Mouse (Mus musculus): ENCODE data around the gene Zkscan14. TPM values are rescaled to one million over a fixed set of nuclear protein-coding genes. Genes with fewer than 3 reads are reported as not detected.

Zkscan14 gene
- total and polyA plus RNA-seq, 2 experiments from 2014 or later, result 8.6 to 12.5 TPM

DNA sequence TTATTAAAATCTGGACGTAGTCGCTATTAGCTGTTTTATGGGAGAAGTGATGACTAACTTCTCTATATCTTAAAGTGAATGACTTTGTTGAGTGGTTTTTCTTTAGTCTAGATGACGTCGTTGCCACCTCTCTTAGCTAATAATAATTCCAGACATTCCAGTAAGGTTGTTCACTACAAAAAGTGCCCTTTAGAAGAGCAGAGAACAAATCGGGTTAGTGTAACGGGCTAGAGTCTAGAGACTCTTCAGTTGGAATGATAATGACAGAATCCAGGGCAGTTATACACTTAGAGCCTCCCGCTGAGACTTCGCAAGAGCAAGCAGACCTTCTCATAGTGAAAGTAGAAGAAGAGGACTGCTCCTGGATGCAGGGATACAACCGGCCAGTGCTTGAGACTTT is 3.4 kb upstream of the Zkscan14 start:
- peaks cover 13% of the 10 kb centered on the region for H3K4me1 ChIP-seq (ENCODE audit: insufficient read depth, low read length)
- H3K4me2 ChIP-seq (ENCODE audit: low read depth, low read length), result peak overlapping the region; percentile 69
- no peaks in the 10 kb centered on the region for H3K36me3 ChIP-seq (ENCODE audit: insufficient read depth, low read length)
- ATAC-seq, result no peak
- peak overlapping the region; percentile 15; the same call in 1 of the 2 replicates for H3K27ac ChIP-seq
- no peaks in the 10 kb centered on the region for H3K9me3 ChIP-seq (ENCODE audit: low read length)
- WGBS, result 23% methylated on average over 9 of the region's 9 CpGs
- H3K9ac ChIP-seq (replicated peaks; ENCODE audit: low read length), result peak overlapping the region; percentile 48
- TF ChIP-seq CTCF (IDR thresholded peaks at IDR 0.05; ENCODE audit: low read depth), result no peak
- H3K4me3 ChIP-seq (ENCODE audit: low read length), result peak overlapping the region; percentile 54
- no peaks in the 10 kb centered on the region for H3K27me3 ChIP-seq (ENCODE audit: insufficient read depth, low read length)
- no peak for DNase-seq (ENCODE audit: low spot score)

DNA sequence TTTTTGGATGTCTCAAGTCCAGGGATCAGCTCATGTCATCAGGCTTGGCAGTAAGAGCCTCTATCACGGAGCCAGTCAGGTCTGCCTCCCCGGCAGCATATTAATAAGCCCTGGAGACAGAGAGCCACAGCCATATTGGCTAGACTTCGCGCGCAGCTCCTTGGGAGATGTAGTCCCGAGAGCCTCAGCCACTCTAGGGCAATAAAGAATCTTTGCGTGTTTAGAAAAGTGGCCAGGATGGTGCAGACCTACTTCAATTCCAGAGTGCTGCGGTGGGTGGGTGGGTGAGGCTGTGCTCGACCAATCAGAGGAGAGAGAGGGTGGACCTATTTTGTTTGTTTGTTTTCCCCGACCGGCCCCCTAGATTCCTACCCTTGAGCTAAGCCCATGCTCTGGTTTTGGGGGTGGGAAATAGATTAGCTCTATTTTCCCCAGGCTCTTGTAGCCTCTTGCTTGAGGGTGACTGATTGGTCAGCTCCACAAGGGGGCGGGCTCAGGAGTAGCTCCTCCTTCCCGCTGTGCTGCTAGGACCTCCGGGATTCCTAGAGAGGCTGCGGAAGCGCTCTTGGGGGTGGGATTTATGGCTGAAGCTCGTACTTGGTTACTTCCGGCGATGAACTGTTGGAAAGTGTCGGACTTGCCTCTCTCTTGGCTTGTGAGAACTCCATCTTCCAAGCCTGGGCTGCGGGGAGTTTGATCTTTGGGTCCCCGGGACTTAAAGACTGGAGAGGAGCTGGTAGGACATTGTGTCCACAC is 2.4 kb upstream of the Zkscan14 start, which contains the start of gene Zkscan5:
Zkscan5 (plus strand) TSS at position 627 of the 756 bp plus-strand sequence.
- H3K4me2 ChIP-seq (ENCODE audit: low read depth, low read length), result peak within 1 kb of the TSS; percentile 69
- peak within 1 kb of the TSS; percentile 88 for H3K27ac ChIP-seq
- WGBS, result under 1% methylated on average over 22 of the region's 22 CpGs
- peak; percentile 98 for DNase-seq (ENCODE audit: low spot score)
- H3K36me3 ChIP-seq (ENCODE audit: insufficient read depth, low read length), result no peaks in the 10 kb centered on the region
- H3K27me3 ChIP-seq (ENCODE audit: insufficient read depth, low read length), result no peaks in the 10 kb centered on the region
- peak within 1 kb of the TSS; percentile 54 for H3K4me3 ChIP-seq (ENCODE audit: low read length)
- peak; percentile 96 for ATAC-seq
- peak within 1 kb of the TSS; percentile 48 for H3K9ac ChIP-seq (replicated peaks; ENCODE audit: low read length)
- H3K9me3 ChIP-seq (ENCODE audit: low read length), result no peaks in the 10 kb centered on the region
- TF ChIP-seq CTCF (IDR thresholded peaks at IDR 0.05; ENCODE audit: low read depth), result no peak; the same call in 1 of the 2 replicates
- H3K4me1 ChIP-seq (ENCODE audit: insufficient read depth, low read length), result peaks cover 13% of the 10 kb centered on the region

GRCm38 (mm10) chr5:145202446-145202845 is 778 bp upstream of the Zkscan14 start:
- no peak overlapping the region for H3K4me2 ChIP-seq (ENCODE audit: low read depth, low read length)
- H3K27ac ChIP-seq, result no peak overlapping the region
- WGBS, result 52% methylated on average over 3 of the region's 3 CpGs
- H3K9me3 ChIP-seq (ENCODE audit: low read length), result no peaks in the 10 kb centered on the region
- H3K4me3 ChIP-seq (ENCODE audit: low read length), result no peak overlapping the region
- no peaks in the 10 kb centered on the region; the same call in 1 of the 2 replicates for H3K36me3 ChIP-seq (ENCODE audit: insufficient read depth, low read length)
- ATAC-seq (no peak), DNase-seq (ENCODE audit: low spot score) (no peak)
- no peaks in the 10 kb centered on the region for H3K27me3 ChIP-seq (ENCODE audit: insufficient read depth, low read length)
- no peak overlapping the region for H3K9ac ChIP-seq (replicated peaks; ENCODE audit: low read length)
- H3K4me1 ChIP-seq (ENCODE audit: insufficient read depth, low read length), result peaks cover 13% of the 10 kb centered on the region
- no peak for TF ChIP-seq CTCF (IDR thresholded peaks at IDR 0.05; ENCODE audit: low read depth)

DNA sequence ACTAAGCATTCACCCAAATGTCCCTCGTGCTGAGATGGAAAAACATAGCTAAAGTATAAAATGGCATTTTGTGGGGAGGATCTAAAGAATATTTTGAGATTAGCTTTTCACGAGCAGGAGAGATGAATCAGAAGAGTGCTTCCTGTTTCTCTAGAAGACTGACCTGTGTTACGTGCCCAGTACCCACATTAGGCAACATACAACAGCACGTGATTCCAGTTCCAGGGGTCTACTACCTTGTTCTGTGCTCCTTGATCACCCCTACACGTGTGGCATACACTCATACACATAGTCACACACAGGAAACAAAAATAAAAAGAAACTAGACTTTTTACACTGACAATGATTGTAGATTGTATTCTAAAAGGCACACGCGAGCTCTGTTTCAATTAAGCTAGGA is 1.3 kb downstream of the Zkscan14 start:
- peaks cover 15% of the 10 kb centered on the region for H3K36me3 ChIP-seq (ENCODE audit: insufficient read depth, low read length)
- H3K9ac ChIP-seq (replicated peaks; ENCODE audit: low read length), result no peak overlapping the region; the same call in 1 of the 2 replicates
- no peaks in the 10 kb centered on the region for H3K9me3 ChIP-seq (ENCODE audit: low read length)
- ATAC-seq, result no peak
- no peaks in the 10 kb centered on the region for H3K27me3 ChIP-seq (ENCODE audit: insufficient read depth, low read length)
- peak overlapping the region; percentile 99 for H3K4me2 ChIP-seq (ENCODE audit: low read depth, low read length)
- peaks cover 8% of the 10 kb centered on the region for H3K4me1 ChIP-seq (ENCODE audit: insufficient read depth, low read length)
- no peak for TF ChIP-seq CTCF (IDR thresholded peaks at IDR 0.05; ENCODE audit: low read depth)
- DNase-seq (ENCODE audit: low spot score), result no peak
- H3K27ac ChIP-seq, result no peak overlapping the region
- WGBS, result 76% methylated on average over 7 of the region's 7 CpGs
- H3K4me3 ChIP-seq (ENCODE audit: low read length), result no peak overlapping the region

DNA sequence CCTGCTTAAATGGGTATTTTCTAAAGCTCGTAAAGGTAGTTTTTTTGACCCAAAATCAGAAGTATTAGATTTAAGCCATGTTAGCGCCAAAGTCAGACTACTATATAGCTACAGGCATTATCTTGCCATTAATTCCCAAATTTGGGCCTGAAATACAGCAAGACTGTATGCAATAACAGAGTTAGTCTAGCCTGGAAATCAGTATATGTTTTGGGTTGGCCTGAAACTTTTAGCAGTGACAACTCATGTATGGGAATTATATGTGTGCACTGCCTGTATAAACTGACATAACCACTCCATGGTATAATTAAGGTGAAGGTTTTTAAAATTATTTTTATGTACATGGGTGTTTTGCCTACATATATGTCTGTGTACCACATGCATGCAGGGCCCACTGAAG is 9.7 kb downstream of the Zkscan14 start, which contains the start of gene Atp5j2:
Atp5j2 (minus strand) TSS at position 101 of the 400 bp plus-strand sequence.
- peak within 1 kb of the TSS; percentile 95 for H3K27ac ChIP-seq
- H3K9me3 ChIP-seq (ENCODE audit: low read length), result no peaks in the 10 kb centered on the region
- 88% methylated on average over 2 of the region's 2 CpGs for WGBS
- peak within 1 kb of the TSS; percentile 83 for H3K4me3 ChIP-seq (ENCODE audit: low read length)
- no peak for TF ChIP-seq CTCF (IDR thresholded peaks at IDR 0.05; ENCODE audit: low read depth)
- H3K9ac ChIP-seq (replicated peaks; ENCODE audit: low read length), result peak within 1 kb of the TSS; percentile 91
- peaks cover 16% of the 10 kb centered on the region for H3K4me1 ChIP-seq (ENCODE audit: insufficient read depth, low read length)
- DNase-seq (ENCODE audit: low spot score), result no peak
- peaks cover 30% of the 10 kb centered on the region for H3K36me3 ChIP-seq (ENCODE audit: insufficient read depth, low read length)
- peak within 1 kb of the TSS; percentile 90 for H3K4me2 ChIP-seq (ENCODE audit: low read depth, low read length)
- ATAC-seq, result no peak
- H3K27me3 ChIP-seq (ENCODE audit: insufficient read depth, low read length), result no peaks in the 10 kb centered on the region

GRCm38 (mm10) chr5:145190875-145191798 is 10.5 kb downstream of the Zkscan14 start:
- Histone ChIP-seq H3K9me3 (ENCODE audit: low read length) (no peaks in the 10 kb centered on the region), H3K4me2 (ENCODE audit: low read depth, low read length) (peak overlapping the region; percentile 90), H3K36me3 (ENCODE audit: insufficient read depth, low read length) (peaks cover 30% of the 10 kb centered on the region), H3K27me3 (ENCODE audit: insufficient read depth, low read length) (no peaks in the 10 kb centered on the region), H3K9ac (replicated peaks; ENCODE audit: low read length) (peak overlapping the region; percentile 91), H3K27ac (peak overlapping the region; percentile 95), H3K4me1 (ENCODE audit: insufficient read depth, low read length) (peaks cover 16% of the 10 kb centered on the region), H3K4me3 (ENCODE audit: low read length) (peak overlapping the region; percentile 83)
- WGBS, result 1% methylated on average over 41 of the region's 41 CpGs
- TF ChIP-seq CTCF (IDR thresholded peaks at IDR 0.05; ENCODE audit: low read depth), result no peak
- DNase-seq (ENCODE audit: low spot score) (peak; percentile 95), ATAC-seq (peak; percentile 94)
